26 mouse cellular contexts compared by ENCODE assay signal in the genomic region with DNA sequence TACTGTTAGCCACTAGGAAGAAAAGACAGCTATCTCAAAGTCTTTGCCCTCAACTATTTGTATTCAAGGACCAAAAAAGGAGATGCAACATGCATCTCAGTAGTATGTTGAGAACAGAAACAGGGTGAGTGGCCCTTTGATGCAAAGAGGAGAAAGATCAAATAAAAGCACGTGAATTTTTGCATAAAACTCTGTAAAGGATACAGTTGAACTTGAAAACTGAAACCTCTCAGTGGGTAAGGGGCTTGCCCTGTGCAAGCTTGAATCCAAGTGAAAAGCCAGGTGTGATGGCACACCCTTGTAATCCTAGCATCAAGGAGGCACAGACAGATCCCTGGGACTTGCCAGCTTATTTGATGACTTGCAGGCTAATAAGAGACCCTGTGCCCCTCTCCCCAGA.
DNase-seq lines count a peak whose midpoint lies in the region; ATAC-seq and TF ChIP-seq lines count a peak whose summit lies in the region.
"Had no signal": no experiment of that assay in that cellular context is flagged by ENCODE, and none has a peak within 500 bp of the region (broad histone marks: within the 10 kb centered on the region; RNA-seq: fewer than 3 reads in every experiment).

No protein-coding gene starts in this region.

- H3K4me1 ChIP-seq in heart, embryonic 15.5 days (replicated peaks), result peaks cover 37% of the 10 kb centered on the region
- H3K4me1 ChIP-seq in heart, embryonic 10.5 days, result peaks cover 17% of the 10 kb centered on the region
- peaks cover 70% of the 10 kb centered on the region for H3K4me1 ChIP-seq in kidney, embryonic 16.5 days (ENCODE audit: insufficient read depth, low read length)
- H3K4me1 ChIP-seq in midbrain, embryonic 11.5 days (ENCODE audit: control insufficient read depth, insufficient read depth, low read length), result no peaks in the 10 kb centered on the region
- peaks cover 4% of the 10 kb centered on the region; the same call in 1 of the 2 replicates for H3K4me1 ChIP-seq in midbrain, embryonic 15.5 days
- peaks cover 4% of the 10 kb centered on the region for H3K4me1 ChIP-seq in ES-Bruce4 (ENCODE audit: control insufficient read depth, insufficient read depth, low read length)

- no peak for ATAC-seq in heart, embryonic 15.5 days (replicated peaks; ENCODE audit: insufficient number of reproducible peaks, insufficient read depth, low FRiP score, low read depth)
- ATAC-seq in kidney, embryonic 16.5 days (ENCODE audit: low FRiP score, low TSS enrichment), result no peak
- ATAC-seq in midbrain, embryonic 11.5 days (ENCODE audit: low FRiP score), result no peak
- ATAC-seq in midbrain, embryonic 15.5 days (replicated peaks), result no peak
- ATAC-seq: forebrain, embryonic 13.5 days; hindbrain, embryonic 16.5 days; Patski had no signal

- no peaks in the 10 kb centered on the region for H3K27me3 ChIP-seq in heart, embryonic 15.5 days
- H3K27me3 ChIP-seq in heart, embryonic 10.5 days (ENCODE audit: insufficient read depth, poor library complexity, severe bottlenecking), result no peaks in the 10 kb centered on the region
- no peaks in the 10 kb centered on the region for H3K27me3 ChIP-seq in kidney, embryonic 16.5 days (ENCODE audit: insufficient read depth, low read length)
- no peaks in the 10 kb centered on the region for H3K27me3 ChIP-seq in midbrain, embryonic 11.5 days (ENCODE audit: control insufficient read depth, insufficient read depth, low read length)
- H3K27me3 ChIP-seq in midbrain, embryonic 15.5 days (replicated peaks), result no peaks in the 10 kb centered on the region
- H3K27me3 ChIP-seq in ES-Bruce4 (ENCODE audit: control insufficient read depth, insufficient read depth, low read length, poor library complexity, severe bottlenecking), result no peaks in the 10 kb centered on the region
- H3K27me3 ChIP-seq: embryonic facial prominence, embryonic 12.5 days; forebrain, embryonic 13.5 days; hindbrain, embryonic 13.5 days; Patski had no signal

- no peaks in the 10 kb centered on the region for H3K9me3 ChIP-seq in heart, embryonic 15.5 days (replicated peaks)
- H3K9me3 ChIP-seq in heart, embryonic 10.5 days, result no peaks in the 10 kb centered on the region
- H3K9me3 ChIP-seq in kidney, embryonic 16.5 days (ENCODE audit: low read length), result no peaks in the 10 kb centered on the region
- H3K9me3 ChIP-seq in midbrain, embryonic 11.5 days (ENCODE audit: control insufficient read depth, low read length), result no peaks in the 10 kb centered on the region
- H3K9me3 ChIP-seq in midbrain, embryonic 15.5 days, result no peaks in the 10 kb centered on the region
- H3K9me3 ChIP-seq in ES-Bruce4 (replicated peaks; ENCODE audit: control insufficient read depth, insufficient read depth, low read length, poor library complexity, severe bottlenecking), result peaks cover 3% of the 10 kb centered on the region; the same call in 1 of the 2 replicates
- H3K9me3 ChIP-seq: embryonic facial prominence, embryonic 12.5 days; forebrain, embryonic 13.5 days; G1E; hindbrain, embryonic 10.5 days; hindbrain, embryonic 13.5 days had no signal

- H3K9ac ChIP-seq in heart, embryonic 15.5 days, result no peak overlapping the region
- H3K9ac ChIP-seq in kidney, embryonic 16.5 days (replicated peaks; ENCODE audit: low read length), result no peak overlapping the region
- no peak overlapping the region for H3K9ac ChIP-seq in midbrain, embryonic 11.5 days (ENCODE audit: low read length)
- no peak overlapping the region for H3K9ac ChIP-seq in midbrain, embryonic 15.5 days
- H3K9ac ChIP-seq in ES-Bruce4 (ENCODE audit: low read depth, poor library complexity, severe bottlenecking), result no peak overlapping the region
- H3K9ac ChIP-seq: embryonic facial prominence, embryonic 12.5 days; forebrain, embryonic 13.5 days; hindbrain, embryonic 13.5 days had no signal

- no peak overlapping the region for H3K4me3 ChIP-seq in heart, embryonic 15.5 days
- no peak overlapping the region for H3K4me3 ChIP-seq in heart, embryonic 10.5 days
- no peak overlapping the region for H3K4me3 ChIP-seq in kidney, embryonic 16.5 days (ENCODE audit: low read length)
- H3K4me3 ChIP-seq in midbrain, embryonic 11.5 days (ENCODE audit: low read depth, low read length), result no peak overlapping the region
- H3K4me3 ChIP-seq in midbrain, embryonic 15.5 days, result no peak overlapping the region
- H3K4me3 ChIP-seq in ES-Bruce4 (ENCODE audit: low read depth, low read length), result no peak overlapping the region
- H3K4me3 ChIP-seq: embryonic facial prominence, embryonic 12.5 days; erythroblast, embryonic 14.5 days; forebrain, embryonic 13.5 days; heart, adult 2 months; hindbrain, embryonic 10.5 days; hindbrain, embryonic 13.5 days had no signal

- no peak for TF ChIP-seq POLR2A in ES-Bruce4 (IDR thresholded peaks at IDR 0.05; ENCODE audit: insufficient read depth, low read length)

- 0 out of 2 replicates have a peak overlapping the region, but pooled peaks have one; percentile 21 for H3K27ac ChIP-seq in heart, embryonic 15.5 days
- no peak overlapping the region for H3K27ac ChIP-seq in heart, embryonic 10.5 days
- H3K27ac ChIP-seq in kidney, embryonic 16.5 days (ENCODE audit: low read length), result peak overlapping the region; percentile 80; the same call in 1 of the 2 replicates
- no peak overlapping the region for H3K27ac ChIP-seq in midbrain, embryonic 11.5 days (ENCODE audit: low read depth, low read length)
- H3K27ac ChIP-seq in midbrain, embryonic 15.5 days, result no peak overlapping the region
- H3K27ac ChIP-seq in ES-Bruce4 (ENCODE audit: insufficient read depth, low read length), result peak overlapping the region; percentile 82
- H3K27ac ChIP-seq: embryonic facial prominence, embryonic 12.5 days; forebrain, embryonic 13.5 days; heart, adult 2 months; hindbrain, embryonic 10.5 days; hindbrain, embryonic 13.5 days had no signal

- WGBS in heart, embryonic 15.5 days, result 85% methylated on average over 1 of the region's 1 CpGs
- 87% methylated on average over 1 of the region's 1 CpGs for WGBS in heart, embryonic 10.5 days
- WGBS in kidney, embryonic 16.5 days, result 43% methylated on average over 1 of the region's 1 CpGs
- 83% methylated on average over 1 of the region's 1 CpGs for WGBS in midbrain, embryonic 11.5 days
- WGBS in midbrain, embryonic 15.5 days, result 88% methylated on average over 1 of the region's 1 CpGs

- H3K36me3 ChIP-seq in heart, embryonic 15.5 days, result no peaks in the 10 kb centered on the region
- no peaks in the 10 kb centered on the region for H3K36me3 ChIP-seq in heart, embryonic 10.5 days
- H3K36me3 ChIP-seq in kidney, embryonic 16.5 days (ENCODE audit: insufficient read depth, low read length), result no peaks in the 10 kb centered on the region
- no peaks in the 10 kb centered on the region for H3K36me3 ChIP-seq in midbrain, embryonic 11.5 days (ENCODE audit: control insufficient read depth, insufficient read depth, low read length)
- H3K36me3 ChIP-seq in midbrain, embryonic 15.5 days (replicated peaks), result no peaks in the 10 kb centered on the region
- peaks cover 5% of the 10 kb centered on the region; the same call in 1 of the 2 replicates for H3K36me3 ChIP-seq in ES-Bruce4 (ENCODE audit: control insufficient read depth, insufficient read depth, low read length, poor library complexity, severe bottlenecking)
- H3K36me3 ChIP-seq: embryonic facial prominence, embryonic 12.5 days; hindbrain, embryonic 13.5 days had no signal

- H3K4me2 ChIP-seq in heart, embryonic 15.5 days, result no peak overlapping the region
- no peak overlapping the region for H3K4me2 ChIP-seq in kidney, embryonic 16.5 days (replicated peaks; ENCODE audit: low read depth, low read length)
- no peak overlapping the region for H3K4me2 ChIP-seq in midbrain, embryonic 11.5 days
- no peak overlapping the region for H3K4me2 ChIP-seq in midbrain, embryonic 15.5 days
- H3K4me2 ChIP-seq: embryonic facial prominence, embryonic 12.5 days; forebrain, embryonic 13.5 days; heart, embryonic 11.5 days; hindbrain, embryonic 13.5 days had no signal

- TF ChIP-seq CTCF in ES-Bruce4 (IDR thresholded peaks at IDR 0.05; ENCODE audit: low read depth, low read length), result no peak

- DNase-seq in heart, embryonic 10.5 days (ENCODE audit: low spot score), result no peak
- DNase-seq in kidney, adult 9 months, result no peak
- DNase-seq in midbrain, embryonic 11.5 days (ENCODE audit: low spot score, missing footprints), result peak; percentile 83
- no peak for DNase-seq in layer of hippocampus, adult 18-20 months (ENCODE audit: low spot score in 2 of 2)
- DNase-seq: B cell, adult 2 months; cerebellum, adult 18-20 months; cerebellum, adult 9-10 months; cerebellum, postnatal 14 days; gastrocnemius, postnatal 10 days; gastrocnemius, postnatal 36 days; heart, adult 2 months; heart, postnatal 10 days; heart, postnatal 36 days had no signal

- no peak for TF ChIP-seq EP300 in ES-Bruce4 (IDR thresholded peaks at IDR 0.05; ENCODE audit: insufficient read depth, low read depth, low read length)

Comparison
In these comparisons a context has a peak if more than half of its experiments do, and no peak if none do; other contexts are left out.
1. H3K27ac ChIP-seq: peak in heart, embryonic 15.5 days (single experiment), kidney, embryonic 16.5 days (single experiment) and ES-Bruce4 (single experiment); none in heart, embryonic 10.5 days (single experiment), midbrain, embryonic 11.5 days (single experiment) and midbrain, embryonic 15.5 days (single experiment).